In genomic region chr11:97988530-97989096, GRCm38 (mm10) we compare ENCODE assay signal across 8 mouse cellular contexts. TPM values are rescaled to one million over a fixed set of nuclear protein-coding genes. Genes with fewer than 3 reads are reported as not detected.
DNase-seq lines count a peak whose midpoint lies in the region; ATAC-seq lines count a peak whose summit lies in the region.

No protein-coding gene starts in this region.

- H3K9ac ChIP-seq in intestine, embryonic 16.5 days (ENCODE audit: low read depth, low read length) = peak overlapping the region; percentile 84

- DNase-seq in urinary bladder, adult 18-20 months (ENCODE audit: low spot score in 2 of 2) = peak; percentile 74 to 83
- no peak for DNase-seq in urinary bladder, postnatal 10 days (ENCODE audit: low spot score)
- peak; percentile 93 for DNase-seq in embryo, embryonic 9.5 days (ENCODE audit: extremely low spot score)
- peak; percentile 62 to 83 for DNase-seq in gastrocnemius, postnatal 4 days (ENCODE audit: low spot score in 2 of 2)
- DNase-seq in left cerebral cortex, postnatal 36 days (ENCODE audit: low spot score in 2 of 2) = peak; percentile 82 to 88
- DNase-seq in midbrain, embryonic 10.5 days (ENCODE audit: low spot score) = peak; percentile 88
- DNase-seq in right cerebral cortex, postnatal 36 days (ENCODE audit: low spot score in 2 of 2) = peak; percentile 84 to 87

- WGBS in intestine, embryonic 16.5 days = under 1% methylated on average over 26 of the region's 26 CpGs
- under 1% methylated on average over 26 of the region's 26 CpGs for WGBS in midbrain, embryonic 10.5 days

- H3K27me3 ChIP-seq in intestine, embryonic 16.5 days (replicated peaks; ENCODE audit: control insufficient read depth, insufficient read depth, low read length) = peaks cover 18% of the 10 kb centered on the region
- peaks cover 58% of the 10 kb centered on the region for H3K27me3 ChIP-seq in midbrain, embryonic 10.5 days (ENCODE audit: low read depth, poor library complexity, severe bottlenecking)

- H3K4me1 ChIP-seq in intestine, embryonic 16.5 days (ENCODE audit: control insufficient read depth, insufficient read depth, low read length) = peaks cover 15% of the 10 kb centered on the region
- H3K4me1 ChIP-seq in midbrain, embryonic 10.5 days = peaks cover 33% of the 10 kb centered on the region

- no peaks in the 10 kb centered on the region for H3K36me3 ChIP-seq in intestine, embryonic 16.5 days (ENCODE audit: control insufficient read depth, insufficient read depth, low read length)
- no peaks in the 10 kb centered on the region for H3K36me3 ChIP-seq in midbrain, embryonic 10.5 days

- peak overlapping the region; percentile 92 for H3K4me3 ChIP-seq in intestine, embryonic 16.5 days (ENCODE audit: low read length)
- H3K4me3 ChIP-seq in midbrain, embryonic 10.5 days = peak overlapping the region; percentile 94

- peak; percentile 87 for ATAC-seq in intestine, embryonic 16.5 days

- H3K27ac ChIP-seq in intestine, embryonic 16.5 days (ENCODE audit: low read length) = peak overlapping the region; percentile 91
- H3K27ac ChIP-seq in midbrain, embryonic 10.5 days (replicated peaks) = peak overlapping the region; percentile 88

- intact Hi-C loops in left cerebral cortex, postnatal 36 days (cut with DNase I) = loop anchor here (1.0 kb wide), 1 partner anchor 191 kb away; no protein-coding TSS in a partner anchor

- no peaks in the 10 kb centered on the region for H3K9me3 ChIP-seq in intestine, embryonic 16.5 days (ENCODE audit: control insufficient read depth, low read length)
- H3K9me3 ChIP-seq in midbrain, embryonic 10.5 days (replicated peaks) = no peaks in the 10 kb centered on the region

- peak overlapping the region; percentile 63 for H3K4me2 ChIP-seq in intestine, embryonic 16.5 days (ENCODE audit: low read depth, low read length)

RNA-seq across cellular contexts. Expression of gene Plxdc1, which starts 2.4 kb away (rescaled TPM):
- 1 to 10 TPM; 7.1 to 7.6 TPM for total RNA-seq in gastrocnemius, postnatal 4 days (2021)
- 0.34 and 0.65 TPM in 2 replicates for polyA plus RNA-seq in intestine, embryonic 16.5 days (2015; fragmentation: Nextera tagmentation; extraction: Ambion mirVana)
- total RNA-seq in left cerebral cortex, postnatal 36 days (2021) = 10 to 100 TPM; 26.3 to 39.3 TPM
- 0.06 and 0.16 TPM in 2 replicates for polyA plus RNA-seq in midbrain, embryonic 10.5 days (2016; fragmentation: Nextera tagmentation; extraction: Ambion mirVana)

RNA-seq across cellular contexts. Expression of gene Arl5c, which starts 7.4 kb away (rescaled TPM):
- 1 to 10 TPM; 1.5 to 1.9 TPM for total RNA-seq in gastrocnemius, postnatal 4 days (2021)
- 9.0 and 9.9 TPM in 2 replicates for polyA plus RNA-seq in intestine, embryonic 16.5 days (2015; fragmentation: Nextera tagmentation; extraction: Ambion mirVana)
- 1 to 10 TPM in 1 of 2 experiments, under 1 TPM in 1; 0.93 to 1.7 TPM for total RNA-seq in left cerebral cortex, postnatal 36 days (2021)
- 8.9 and 16.8 TPM in 2 replicates for polyA plus RNA-seq in midbrain, embryonic 10.5 days (2016; fragmentation: Nextera tagmentation; extraction: Ambion mirVana)

RNA-seq across cellular contexts. Expression of gene Cacnb1, which starts 34.2 kb away (rescaled TPM):
- 100 to 1,000 TPM; 240 to 241 TPM for total RNA-seq in gastrocnemius, postnatal 4 days (2021)
- polyA plus RNA-seq in intestine, embryonic 16.5 days (2015; fragmentation: Nextera tagmentation; extraction: Ambion mirVana) = 5.1 TPM in 2 replicates
- total RNA-seq in left cerebral cortex, postnatal 36 days (2021) = 100 to 1,000 TPM; 149 to 163 TPM
- polyA plus RNA-seq in midbrain, embryonic 10.5 days (2016; fragmentation: Nextera tagmentation; extraction: Ambion mirVana) = 7.8 and 12.5 TPM in 2 replicates

RNA-seq across cellular contexts. Expression of gene Rpl19, which starts 37.9 kb away (rescaled TPM):
- total RNA-seq in gastrocnemius, postnatal 4 days (2021) = 1,000 to 10,000 TPM; 1,153 to 1,224 TPM
- polyA plus RNA-seq in intestine, embryonic 16.5 days (2015; fragmentation: Nextera tagmentation; extraction: Ambion mirVana) = 990 and 1,058 TPM in 2 replicates
- 100 to 1,000 TPM; 524 to 620 TPM for total RNA-seq in left cerebral cortex, postnatal 36 days (2021)
- polyA plus RNA-seq in midbrain, embryonic 10.5 days (2016; fragmentation: Nextera tagmentation; extraction: Ambion mirVana) = 976 and 1,159 TPM in 2 replicates
